Mouse (Mus musculus): ENCODE measurements around the gene Psd4.

The Psd4 gene

GRCm38 (mm10) chr2:24386158-24386963 is 19.0 kb downstream of the Psd4 start:
- DNase-seq (ENCODE audit: low read depth, low spot score), result no peak

- DNase-seq (ENCODE audit: low read depth, low spot score), result no peak
Measured at GRCm38 (mm10) chr2:24386964-24387320, 19.6 kb downstream of the Psd4 start.

- DNase-seq (ENCODE audit: low read depth, low spot score), result no peak
Measured at GRCm38 (mm10) chr2:24387361-24388283, 20.2 kb downstream of the Psd4 start.

- no peak for DNase-seq (ENCODE audit: low read depth, low spot score)
Measured at GRCm38 (mm10) chr2:24393251-24393650, 25.9 kb downstream of the Psd4 start.

DNA sequence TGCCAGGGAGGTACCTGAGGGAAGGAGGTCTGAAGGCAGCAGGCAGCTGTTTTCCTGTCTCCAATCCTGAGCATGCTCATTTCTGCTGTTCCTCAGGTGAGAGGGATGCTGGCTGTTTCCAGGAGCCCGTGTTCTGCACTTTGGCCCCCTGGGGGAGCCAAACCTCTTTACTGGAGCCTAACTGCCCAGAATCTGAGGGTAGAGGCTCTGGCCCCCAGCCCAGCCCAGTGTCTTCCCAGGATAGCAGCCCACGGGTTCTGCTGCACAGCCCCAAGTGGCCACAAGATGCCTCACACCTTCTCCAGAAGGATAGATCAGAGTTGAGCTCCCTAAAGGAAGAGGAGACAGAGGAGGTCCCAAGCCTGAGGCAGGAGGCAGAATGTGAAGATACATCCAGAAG is 29.7 kb downstream of the Psd4 start:
- DNase-seq (ENCODE audit: low read depth, low spot score), result no peak

DNA sequence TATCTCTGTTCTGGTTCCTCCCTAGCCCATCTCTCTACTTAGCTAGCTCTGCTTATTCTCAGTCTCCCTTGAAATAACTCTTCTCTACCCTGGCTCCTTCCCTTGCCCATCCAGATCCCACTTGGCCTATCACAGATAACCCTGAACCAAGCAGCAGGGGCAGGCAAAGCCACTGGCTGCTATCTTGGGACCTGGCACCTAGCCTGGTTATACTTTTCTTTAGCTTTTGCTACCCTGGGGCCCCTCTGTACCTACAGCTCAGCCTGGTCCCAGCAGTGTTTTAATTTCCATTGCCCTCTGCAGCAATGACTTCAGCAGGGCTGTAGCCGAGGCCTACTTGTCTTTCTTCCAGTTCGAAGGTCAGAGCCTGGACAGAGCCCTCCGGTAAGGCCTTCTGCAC is 33.3 kb downstream of the Psd4 start:
- DNase-seq (ENCODE audit: low read depth, low spot score), result no peak

- DNase-seq (ENCODE audit: low read depth, low spot score), result peak; percentile 75
Measured at GRCm38 (mm10) chr2:24405345-24406012, 38.1 kb downstream of the Psd4 start.

DNA sequence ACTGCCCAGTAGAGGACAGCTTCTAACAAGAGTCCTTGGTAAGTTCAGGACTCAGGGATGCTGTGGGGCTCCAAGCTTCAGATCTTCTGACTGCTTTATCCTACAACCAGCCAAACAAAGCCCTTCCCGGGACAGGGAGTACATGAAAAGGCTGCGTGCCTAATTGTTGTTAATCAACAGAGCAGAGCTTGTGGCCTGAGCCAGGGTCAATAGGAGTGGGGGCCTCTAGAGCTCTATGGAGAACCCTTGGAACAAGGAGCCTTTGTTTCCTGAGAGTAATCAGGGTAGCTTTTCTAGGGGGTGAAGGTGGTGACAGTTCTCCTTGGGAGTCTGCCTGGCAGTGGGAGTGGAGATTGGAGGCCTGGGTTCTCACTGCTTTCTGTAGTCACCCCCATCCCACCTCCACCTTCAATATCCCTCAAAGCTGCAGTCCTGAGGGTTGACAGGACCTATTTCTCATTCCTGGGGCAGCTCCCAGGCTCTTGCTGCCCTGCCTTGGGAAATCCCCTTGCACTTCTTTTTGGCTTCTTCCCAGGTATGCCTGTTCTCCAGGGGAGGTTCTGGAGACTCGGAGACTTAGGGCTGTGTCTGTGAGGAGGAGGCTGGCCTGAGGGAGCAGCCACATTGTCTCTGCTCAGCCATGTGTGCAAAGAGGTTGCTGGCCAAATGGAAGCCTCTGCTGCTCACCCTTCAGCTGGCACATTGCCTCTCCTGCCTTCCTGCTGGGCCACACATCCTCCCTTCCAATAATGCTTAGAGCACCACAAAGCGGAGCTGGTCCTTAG is 40.5 kb downstream of the Psd4 start:
- DNase-seq (ENCODE audit: low read depth, low spot score), result no peak

GRCm38 (mm10) chr2:24409166-24409565 is 41.8 kb downstream of the Psd4 start:
- peak; percentile 58 for DNase-seq (ENCODE audit: low read depth, low spot score)

DNA sequence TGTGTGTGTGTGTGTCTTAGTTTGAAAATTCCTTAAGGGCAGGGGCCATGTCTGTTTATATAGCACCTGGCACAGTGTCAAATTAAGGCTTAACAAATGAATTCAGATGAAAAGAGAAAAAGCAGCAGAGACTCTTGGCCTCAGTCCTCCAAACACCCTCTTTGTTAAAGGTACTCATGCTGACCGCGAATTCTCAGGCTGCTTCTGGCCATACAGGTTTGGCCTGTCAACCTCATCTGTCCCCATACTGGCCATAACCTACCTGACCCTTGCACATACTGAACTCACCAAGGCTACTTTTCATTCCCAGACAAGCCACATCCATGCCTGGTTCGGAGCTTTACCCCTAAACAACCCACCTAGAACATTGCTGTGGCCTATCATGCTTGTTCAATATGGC is 45.8 kb downstream of the Psd4 start:
- DNase-seq (ENCODE audit: low read depth, low spot score), result no peak

- no peak for DNase-seq (ENCODE audit: low read depth, low spot score)
Measured at GRCm38 (mm10) chr2:24413677-24414076, 46.3 kb downstream of the Psd4 start.

DNA sequence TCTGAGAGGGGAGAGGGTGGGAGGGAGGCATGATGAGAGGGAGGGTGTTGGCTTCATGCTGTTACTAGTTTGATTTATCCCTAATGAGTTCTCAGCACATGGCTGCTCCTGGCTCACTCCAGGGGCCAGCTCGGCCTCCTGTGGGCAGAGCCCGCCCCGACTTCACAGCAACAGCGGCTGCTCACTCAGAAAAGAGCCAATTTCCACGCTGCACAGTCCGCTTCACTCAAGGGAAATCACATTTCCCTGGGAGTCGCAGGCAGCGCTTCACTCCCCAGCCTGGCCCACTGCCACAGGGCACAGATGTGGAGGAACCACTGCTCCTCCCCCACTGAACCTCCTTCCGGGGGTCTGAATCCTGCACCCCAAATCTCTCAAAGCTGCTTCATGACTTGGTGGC is 49.3 kb downstream of the Psd4 start:
- DNase-seq (ENCODE audit: low read depth, low spot score), result no peak

GRCm38 (mm10) chr2:24417106-24417505 is 49.7 kb downstream of the Psd4 start:
- DNase-seq (ENCODE audit: low read depth, low spot score), result no peak

GRCm38 (mm10) chr2:24417564-24417963 is 50.2 kb downstream of the Psd4 start:
- no peak for DNase-seq (ENCODE audit: low read depth, low spot score)

DNA sequence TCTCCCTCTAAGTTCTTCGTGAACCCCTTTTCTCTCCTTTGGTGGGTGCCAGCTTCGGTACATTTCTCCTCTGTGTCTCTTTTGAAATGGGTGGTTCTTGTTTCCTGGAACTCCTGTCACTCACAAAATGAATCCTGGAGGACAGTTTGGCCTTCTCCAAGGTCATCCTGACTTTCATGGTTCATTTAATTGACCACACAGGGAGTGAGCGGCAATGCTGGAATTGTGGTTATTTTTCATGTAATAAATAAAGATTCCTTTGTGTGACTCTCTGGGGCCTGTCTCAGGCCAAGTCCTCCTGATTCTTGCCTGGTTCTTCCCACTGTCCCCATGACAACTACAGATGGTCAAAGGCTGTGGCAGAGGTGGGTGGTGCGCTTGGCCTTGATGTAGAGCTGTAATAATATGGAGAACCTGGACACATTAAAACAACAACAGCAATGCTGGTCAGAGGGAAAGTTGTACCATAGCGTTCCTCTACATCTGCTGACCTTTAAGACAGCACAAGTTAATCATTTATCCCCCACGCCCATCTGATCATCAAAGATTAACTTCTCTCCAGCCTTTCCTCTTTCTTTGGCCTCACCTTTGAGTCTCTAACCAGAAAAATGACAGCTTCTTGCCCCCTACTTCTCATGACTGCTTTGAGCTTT is 54.0 kb downstream of the Psd4 start:
- DNase-seq (ENCODE audit: low read depth, low spot score), result no peak

DNA sequence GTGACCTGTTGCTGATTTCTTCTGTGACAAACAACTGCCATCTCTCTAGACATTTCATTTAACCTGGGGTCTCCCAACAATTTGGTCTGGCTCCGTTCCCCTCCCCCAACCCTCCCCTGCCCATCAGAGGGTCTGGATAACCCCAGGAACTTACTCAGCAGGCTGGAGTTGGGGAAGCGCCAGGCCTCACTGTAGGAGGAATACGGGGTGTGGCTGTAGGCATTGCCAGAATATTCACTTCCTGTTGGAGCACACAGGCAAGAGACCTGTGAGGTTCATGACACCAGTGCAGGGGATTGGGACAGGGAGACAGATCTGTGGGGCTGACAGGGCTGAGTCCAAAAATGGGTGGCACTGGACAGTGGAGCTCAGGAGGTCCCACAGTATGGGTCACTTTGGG is 55.4 kb downstream of the Psd4 start:
- DNase-seq (ENCODE audit: low read depth, low spot score), result no peak

- no peak for DNase-seq (ENCODE audit: low read depth, low spot score)
Measured at GRCm38 (mm10) chr2:24425630-24426029, 58.2 kb downstream of the Psd4 start.

DNA sequence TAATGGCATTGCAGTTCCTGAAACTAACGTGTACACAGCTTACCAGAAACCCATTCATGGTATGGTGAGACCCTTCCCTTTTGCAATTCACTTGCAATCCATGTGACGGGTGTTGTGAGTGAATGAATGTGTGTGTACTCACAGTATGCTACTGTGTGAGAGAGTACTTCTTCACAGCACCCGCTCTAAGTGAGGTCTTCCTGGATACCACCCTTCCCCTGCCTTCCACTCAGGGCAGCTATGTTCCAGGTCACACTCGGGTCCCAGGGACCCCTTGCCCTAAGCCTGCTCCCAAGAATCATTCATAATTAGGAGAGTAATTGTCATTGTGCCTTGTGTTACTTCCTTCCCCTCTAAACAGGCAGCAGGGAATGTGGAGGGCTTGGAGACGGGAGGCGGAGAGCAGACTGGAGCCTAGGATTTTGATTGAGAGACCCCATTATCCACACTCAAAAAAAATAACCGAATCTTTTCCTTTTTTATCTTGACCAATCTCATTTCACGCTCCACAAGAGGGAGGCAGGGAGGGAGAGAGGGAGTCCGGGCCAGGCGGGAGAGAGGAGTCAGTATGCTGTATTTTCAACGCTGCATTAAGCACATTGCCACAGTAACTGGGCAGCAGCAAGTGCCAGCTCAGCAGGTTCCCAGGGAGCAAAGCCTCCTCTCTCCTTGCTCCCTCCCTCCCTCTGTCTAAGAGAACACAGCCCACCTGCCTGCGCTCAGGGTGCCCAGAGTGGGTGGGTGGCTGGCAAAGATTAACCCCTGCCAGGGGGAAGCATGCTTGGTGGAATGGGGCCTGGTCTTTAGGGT is 60.7 kb downstream of the Psd4 start:
- DNase-seq (ENCODE audit: low read depth, low spot score), result no peak

DNA sequence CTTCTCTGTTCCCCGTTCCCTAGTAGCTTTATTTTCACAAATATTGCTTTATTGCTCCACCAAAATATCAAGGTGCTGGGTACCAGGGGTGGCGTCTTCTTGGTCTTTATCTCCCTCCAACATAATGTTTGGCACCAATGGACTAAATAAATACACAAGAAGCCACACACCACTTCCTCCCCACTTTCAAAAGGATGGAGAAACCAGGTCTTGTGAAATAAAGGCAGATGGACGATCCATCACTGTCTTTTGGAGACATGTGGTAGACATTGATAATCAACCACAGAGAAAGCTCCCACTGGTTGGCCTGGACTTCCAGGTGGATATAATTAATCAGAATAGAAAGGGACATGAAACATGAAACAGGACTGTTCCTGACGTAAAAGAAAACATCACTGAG is 62.4 kb downstream of the Psd4 start:
- DNase-seq (ENCODE audit: low read depth, low spot score), result no peak

- DNase-seq (ENCODE audit: low read depth, low spot score), result no peak
Measured at GRCm38 (mm10) chr2:24434670-24435069, 67.3 kb downstream of the Psd4 start.
